Mouse (Mus musculus) frontal cortex, postnatal 10 days (tissue): ENCODE data around the gene Capzb.

Experiments used
- DNase-seq, 2 experiments: peaks; one replicate each; pipeline ENCODE4 v3.0.0; 2022; ENCODE audit warnings: low spot score in 2 of 2, mixed read lengths in 1 of 2

Gene Capzb

DNA sequence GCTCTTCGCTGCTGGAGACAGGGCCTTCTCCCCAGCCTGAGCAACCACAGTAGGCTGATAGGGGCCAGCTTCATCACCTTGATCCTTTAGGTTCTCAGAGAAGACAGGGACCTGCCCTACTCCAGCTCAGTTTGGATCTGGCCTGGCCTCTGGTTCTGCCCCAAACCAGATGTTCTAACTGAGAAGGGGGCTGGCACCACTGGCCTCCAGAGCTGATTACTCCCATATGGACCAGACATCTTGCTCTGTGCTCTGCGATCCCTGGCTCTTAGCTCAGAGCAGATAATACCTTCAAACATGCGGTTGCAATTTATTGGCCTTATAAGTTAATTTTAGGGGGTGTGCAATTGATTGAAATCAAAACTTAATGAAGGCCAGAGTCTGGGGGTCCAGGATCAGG is 74.6 kb downstream of the Capzb start:
- no peak for DNase-seq

DNA sequence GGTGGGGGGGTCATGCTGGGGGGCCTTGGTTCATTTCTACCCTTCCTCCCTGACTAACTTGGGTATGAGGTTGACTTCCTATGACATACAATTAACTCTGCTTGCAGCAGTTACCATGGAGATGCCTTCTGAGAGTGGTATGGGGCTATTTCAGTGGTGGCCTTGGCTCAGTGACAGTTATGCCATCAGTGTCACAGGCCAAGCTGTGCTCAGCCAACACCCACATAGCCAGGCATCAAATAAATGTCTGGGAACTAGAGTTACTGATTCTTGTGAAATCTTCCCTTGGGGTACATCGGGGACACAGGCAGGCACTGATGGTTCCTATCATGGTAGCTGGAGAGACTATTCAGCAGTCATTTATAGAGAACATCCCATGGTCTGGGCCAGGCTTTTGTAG is 75.5 kb downstream of the Capzb start:
- DNase-seq, result no peak

DNA sequence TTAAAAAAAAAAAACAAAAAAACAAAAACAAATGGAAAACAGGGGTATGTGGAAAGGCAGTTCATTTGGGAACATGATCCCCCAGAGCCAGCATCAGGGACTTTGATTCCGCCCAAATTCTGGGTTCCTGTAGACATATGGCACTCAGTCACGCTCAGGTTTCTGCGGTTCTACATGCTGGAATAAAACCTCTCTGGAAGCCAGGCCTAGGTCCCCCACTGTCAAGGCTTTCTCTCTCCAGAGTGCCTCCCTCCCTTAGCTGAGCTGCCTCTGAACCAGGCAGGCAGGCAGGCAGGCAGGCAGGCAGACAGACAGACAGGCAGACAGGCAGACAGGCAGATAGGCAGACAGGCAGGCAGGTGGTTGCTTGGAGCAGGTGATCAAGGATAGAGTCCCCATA is 77.5 kb downstream of the Capzb start:
- no peak for DNase-seq

- DNase-seq, result no peak
Measured at GRCm38 (mm10) chr4:139271562-139271961, 78.9 kb downstream of the Capzb start.

- no peak for DNase-seq
Measured at GRCm38 (mm10) chr4:139272951-139273680, 80.4 kb downstream of the Capzb start.

DNA sequence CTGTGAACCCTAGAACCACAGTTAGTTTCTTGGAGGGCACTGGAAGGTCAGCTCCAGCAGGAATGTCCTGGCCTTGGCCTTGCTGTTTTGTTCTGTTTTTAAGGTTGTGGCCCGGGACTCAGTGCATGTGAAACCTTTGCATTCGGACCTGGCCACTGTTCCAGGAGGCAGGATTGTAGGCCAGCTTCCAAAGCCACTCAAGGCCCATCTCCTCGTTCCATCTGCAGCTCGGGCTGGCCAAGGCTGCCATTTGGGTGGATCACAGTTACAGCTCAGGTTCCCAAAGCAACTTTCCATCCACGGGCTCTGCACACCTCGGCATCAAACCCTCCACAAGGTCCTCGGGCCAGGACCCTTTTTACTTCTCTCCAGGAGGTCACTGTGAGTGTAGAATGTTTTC is 81.9 kb downstream of the Capzb start:
- no peak for DNase-seq

DNA sequence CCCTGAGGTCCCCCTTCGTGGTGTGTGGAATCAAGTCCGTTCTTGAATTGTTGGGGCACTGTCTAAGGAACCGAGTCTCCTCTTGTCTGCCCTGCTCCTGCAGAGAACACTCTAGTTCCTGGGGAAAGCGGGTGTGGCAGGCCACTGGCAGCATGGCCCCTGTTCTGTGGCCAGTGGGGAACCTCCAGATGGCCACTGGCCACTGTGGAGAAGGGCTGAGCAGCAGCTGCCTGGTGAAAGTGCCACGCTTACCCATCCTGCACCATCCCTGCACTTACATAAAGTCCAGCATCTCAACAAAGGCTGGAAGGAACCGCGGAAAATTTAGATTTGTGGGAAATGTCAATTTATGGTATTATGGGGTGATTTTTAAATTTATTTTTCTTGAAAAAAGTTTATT is 83.7 kb downstream of the Capzb start:
- DNase-seq, result no peak

DNA sequence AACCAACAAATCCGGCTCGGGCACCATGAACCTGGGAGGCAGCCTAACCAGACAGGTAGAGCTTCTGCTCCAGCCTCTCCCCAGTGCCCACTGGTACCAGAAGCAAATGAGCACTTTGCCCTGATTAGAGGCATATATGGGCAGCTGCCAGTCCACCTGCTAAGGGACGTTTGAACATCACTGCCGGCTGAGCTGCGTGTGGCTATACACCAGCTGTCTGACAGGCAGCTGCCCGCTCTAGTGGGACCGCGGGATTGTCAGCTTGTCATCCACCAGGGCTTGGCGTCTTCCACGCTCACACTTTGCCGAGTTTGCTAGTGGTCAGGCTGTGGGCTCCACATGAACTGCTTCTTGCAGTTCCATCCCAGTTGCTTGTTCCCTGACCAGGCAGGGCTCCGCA is 87.8 kb downstream of the Capzb start:
- no peak for DNase-seq

- no peak for DNase-seq
Measured at GRCm38 (mm10) chr4:139281791-139282345, 89.2 kb downstream of the Capzb start.

DNA sequence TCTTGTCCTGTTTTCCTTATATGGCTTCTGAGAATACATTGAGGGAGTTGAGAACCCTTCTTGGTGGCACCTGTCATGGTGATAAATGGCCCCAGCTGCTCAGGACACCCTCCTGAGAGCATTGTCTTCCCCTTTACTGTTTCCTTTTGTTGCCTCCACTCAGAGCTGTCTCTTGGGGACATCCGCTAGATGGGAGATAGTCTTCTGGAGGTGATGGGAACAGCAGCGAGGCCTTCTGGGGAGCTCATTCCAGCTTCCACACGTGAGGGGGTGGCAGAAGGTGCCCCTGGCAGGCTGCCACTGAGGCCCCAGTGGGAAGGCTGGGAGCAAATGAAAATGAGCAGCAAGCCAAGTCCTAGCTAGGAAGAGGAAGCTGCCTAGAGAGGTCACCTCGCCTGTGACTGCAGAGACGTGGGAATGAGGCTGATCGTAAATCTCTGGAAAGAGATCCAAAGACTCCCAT is 90.3 kb downstream of the Capzb start:
- no peak for DNase-seq

- no peak for DNase-seq
Measured at GRCm38 (mm10) chr4:139284877-139285276, 92.2 kb downstream of the Capzb start.

DNA sequence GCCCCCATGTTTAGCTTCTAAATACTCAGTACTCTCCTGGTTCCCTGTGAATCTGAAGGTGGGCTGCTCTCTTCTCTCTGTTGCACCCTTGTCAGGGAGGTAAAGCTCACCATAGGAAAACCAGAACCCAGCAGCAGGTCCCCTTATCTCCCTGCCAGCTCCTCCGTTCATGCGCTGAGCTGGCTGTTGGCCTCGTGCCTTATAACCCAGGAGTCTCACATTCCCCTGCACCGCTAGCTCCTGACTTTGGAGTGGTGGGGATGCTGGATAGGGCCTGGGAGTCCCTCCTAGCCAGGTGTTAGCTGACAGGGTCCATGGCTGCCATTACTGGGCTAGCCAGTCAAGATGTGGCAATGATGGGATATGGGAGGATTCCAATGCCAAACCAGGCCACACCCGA is 93.5 kb downstream of the Capzb start:
- DNase-seq, result no peak

DNA sequence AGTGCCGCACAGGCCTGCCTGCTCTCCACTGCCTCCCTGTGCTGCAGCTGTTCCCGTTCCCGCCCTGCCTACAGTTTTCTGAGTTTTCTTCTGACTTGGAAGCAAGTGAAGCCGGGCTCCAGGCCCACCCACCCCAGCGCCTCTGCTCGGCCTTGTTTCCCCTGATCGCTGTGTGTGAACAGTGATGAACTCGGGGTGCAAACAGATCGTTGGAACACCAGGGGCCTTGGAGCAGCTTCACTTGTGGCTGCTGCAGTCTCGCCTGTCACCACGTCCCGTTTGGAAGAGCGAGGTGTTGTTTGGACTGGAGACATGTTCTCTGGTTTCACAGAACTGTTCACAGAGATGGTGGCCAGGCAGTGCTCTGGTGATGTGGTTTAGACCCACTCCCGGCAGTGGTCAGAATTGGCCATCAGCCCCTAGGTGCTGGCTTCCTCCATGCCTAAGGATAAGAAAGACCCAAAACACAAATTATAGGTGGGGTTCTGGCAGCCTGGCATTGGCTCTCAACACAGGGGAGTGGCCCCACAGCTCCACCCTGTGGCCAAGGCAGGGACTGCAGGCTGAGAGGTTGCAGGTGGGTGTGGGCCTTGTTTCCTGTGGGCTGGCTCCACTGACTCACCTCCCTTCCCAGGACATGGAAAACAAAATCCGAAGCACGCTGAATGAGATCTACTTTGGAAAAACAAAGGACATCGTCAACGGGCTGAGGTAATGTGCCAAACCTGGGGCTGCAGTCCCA is 94.6 kb downstream of the Capzb start:
- DNase-seq, result peak; percentile 60 to 76

GRCm38 (mm10) chr4:139289017-139289416 is 96.3 kb downstream of the Capzb start:
- DNase-seq, result peak in 1 of 2 experiments; percentile 44

DNA sequence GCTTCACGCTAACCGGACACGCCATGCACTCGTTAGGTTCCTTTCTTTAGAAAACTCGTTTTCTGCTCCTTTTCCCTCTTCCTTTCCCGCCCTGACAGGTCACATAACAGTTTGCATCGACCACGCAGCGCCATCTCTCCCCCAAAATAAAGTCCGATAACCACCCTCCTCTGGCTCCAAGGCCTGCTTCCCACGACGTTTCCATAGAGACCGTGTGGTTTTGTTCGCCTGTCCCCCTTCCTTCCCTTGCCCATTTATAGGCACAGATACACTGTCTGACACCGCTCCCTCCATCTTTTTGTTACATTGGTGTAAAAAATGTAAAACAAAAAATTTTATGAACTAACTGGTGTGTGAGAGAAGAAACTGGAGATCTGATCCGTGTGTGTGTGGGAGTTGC is 98.4 kb downstream of the Capzb start:
- no peak for DNase-seq

- DNase-seq, result no peak
Measured at GRCm38 (mm10) chr4:139292038-139292437, 99.3 kb downstream of the Capzb start.

DNA sequence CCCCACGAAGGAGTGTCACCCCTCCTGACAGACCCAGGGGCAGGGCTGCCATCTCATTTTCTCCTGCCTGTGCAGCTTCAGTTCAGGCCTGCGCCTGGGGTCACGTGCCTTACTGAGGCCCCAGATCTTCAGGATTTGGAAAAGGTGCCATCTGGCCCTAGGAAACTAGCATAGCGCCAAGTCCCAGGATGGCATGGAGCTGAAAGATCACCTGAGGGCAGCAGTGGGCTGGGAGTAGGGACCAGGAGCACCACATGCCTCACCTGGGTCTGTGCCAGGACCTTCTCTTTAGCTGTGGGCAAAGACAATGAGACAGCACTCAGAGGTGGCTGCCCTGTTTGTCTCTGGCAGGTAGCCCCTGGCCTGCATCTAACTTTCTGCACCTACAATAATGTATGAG is 104.9 kb downstream of the Capzb start:
- no peak for DNase-seq

- DNase-seq, result no peak
Measured at GRCm38 (mm10) chr4:139298671-139299366, 106.1 kb downstream of the Capzb start.

- DNase-seq, result no peak
Measured at GRCm38 (mm10) chr4:139301780-139302179, 109.1 kb downstream of the Capzb start.

- DNase-seq, result no peak
Measured at GRCm38 (mm10) chr4:139302241-139302640, 109.5 kb downstream of the Capzb start.

DNA sequence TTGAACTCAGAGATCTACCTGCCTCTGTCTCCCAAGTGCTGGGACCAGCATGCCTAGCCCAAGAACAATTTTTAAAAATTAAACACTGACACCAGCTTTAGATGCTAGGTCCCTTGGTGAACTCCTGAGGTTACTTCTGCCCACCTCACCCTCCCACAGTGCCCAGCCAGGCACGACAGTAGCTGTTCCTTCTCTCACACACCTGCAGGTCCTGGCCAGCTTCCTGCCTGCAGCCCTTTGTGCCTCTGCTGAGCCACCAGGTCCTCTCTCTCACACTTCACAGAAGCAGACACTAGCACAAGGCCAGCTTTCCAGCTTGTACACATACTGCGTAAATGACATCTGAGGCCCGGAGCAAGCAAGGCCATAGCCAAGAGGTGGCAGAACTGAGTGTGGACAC is 112.8 kb downstream of the Capzb start:
- DNase-seq, result no peak

DNA sequence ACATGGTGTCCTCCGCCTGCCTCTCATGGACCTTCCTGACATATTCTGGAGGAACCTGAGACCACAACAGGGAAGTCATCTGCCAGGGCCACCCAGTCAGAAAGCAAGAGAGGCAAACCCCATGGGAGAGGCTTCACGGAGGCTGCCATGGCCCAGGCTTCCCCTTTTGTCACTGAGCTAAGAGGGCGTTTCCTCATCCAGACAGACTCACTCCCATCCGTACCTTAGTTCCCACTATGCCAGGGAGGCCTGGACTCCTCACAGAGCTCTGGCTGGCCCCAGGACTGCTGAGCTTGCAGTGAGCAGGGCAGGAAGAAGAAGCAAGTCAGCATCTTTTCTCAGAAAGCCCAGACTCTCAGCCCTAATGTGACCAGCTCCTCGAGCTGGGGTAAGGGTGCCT is 115.2 kb downstream of the Capzb start:
- DNase-seq, result no peak
